Mouse (Mus musculus) kidney, postnatal 4 days (tissue): ENCODE data around the gene Olfr560.

ENCODE experiments used
- DNase-seq, 2 experiments: peaks; one replicate each; pipeline ENCODE4 v3.0.0; 2021; ENCODE audit warnings: mixed read lengths in 2 of 2

Olfr560 gene

DNA sequence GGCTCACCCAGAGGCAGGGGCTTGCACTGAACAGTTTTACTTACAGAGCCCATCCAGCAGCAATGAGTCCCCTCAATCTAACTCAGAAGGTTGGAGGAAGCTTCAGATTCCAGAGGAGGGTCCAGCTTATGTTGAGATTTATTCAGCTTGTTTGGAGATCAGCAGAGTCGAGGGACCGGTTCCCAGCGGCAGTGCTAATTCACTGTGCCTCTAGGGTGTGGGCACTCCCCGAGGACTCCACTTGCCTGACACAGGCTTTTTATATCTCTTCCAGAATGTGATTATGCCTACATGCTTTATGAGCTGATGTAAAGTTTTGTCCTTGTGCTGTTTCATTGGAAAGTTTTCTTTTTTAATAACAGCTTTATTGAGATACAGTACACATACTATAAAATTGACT is at the start of gene Olfr560, which contains the start of gene Olfr78:
TSS of gene Olfr560 (minus strand) at position 101 of the 400 bp plus-strand sequence.
TSS of gene Olfr78 (minus strand) at position 206 of the 400 bp plus-strand sequence.
- DNase-seq: no peak

DNA sequence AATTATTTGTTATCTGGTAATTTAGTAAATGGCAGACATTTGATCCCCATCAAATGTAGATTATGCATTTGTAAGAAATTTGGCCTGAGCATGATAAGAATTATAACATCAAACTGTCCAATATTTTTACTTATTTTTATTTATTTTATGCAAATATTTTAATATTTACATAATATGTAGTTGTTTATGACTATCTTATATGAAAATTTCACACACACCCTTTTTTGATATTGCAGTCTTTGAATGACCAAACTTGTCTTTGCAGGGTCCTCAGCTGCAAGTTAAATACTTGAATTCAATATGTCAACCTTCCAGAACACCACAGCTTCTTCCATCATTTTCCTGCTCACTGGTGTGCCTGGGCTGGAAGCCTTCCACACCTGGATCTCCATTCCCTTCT is 44.0 kb upstream of the Olfr560 start, which contains the start of gene Olfr564:
TSS of gene Olfr564 (plus strand) at position 301 of the 400 bp plus-strand sequence.
- no peak for DNase-seq

DNA sequence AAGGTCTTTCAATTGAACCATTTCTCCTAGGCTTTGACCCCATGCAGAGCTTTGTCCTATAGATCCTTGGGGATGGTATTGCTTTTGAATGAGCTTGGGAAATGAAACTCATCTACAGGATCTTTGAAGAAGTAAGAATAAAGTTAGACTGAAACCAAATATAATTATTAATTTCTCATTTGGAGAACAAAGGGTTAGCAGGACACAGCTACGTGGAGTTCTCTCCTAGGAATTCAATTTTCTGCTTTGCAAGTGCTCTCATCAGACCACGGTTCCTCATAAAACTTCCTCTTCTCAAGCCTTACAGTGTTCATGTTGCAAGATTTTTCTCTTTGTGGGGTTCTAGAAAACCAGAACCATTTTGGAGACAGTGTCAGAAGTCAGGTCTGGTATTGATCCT is 11.8 kb upstream of the Olfr560 start, which contains the start of gene Olfr561:
TSS of gene Olfr561 (plus strand) at position 301 of the 400 bp plus-strand sequence.
- DNase-seq: no peak

DNA sequence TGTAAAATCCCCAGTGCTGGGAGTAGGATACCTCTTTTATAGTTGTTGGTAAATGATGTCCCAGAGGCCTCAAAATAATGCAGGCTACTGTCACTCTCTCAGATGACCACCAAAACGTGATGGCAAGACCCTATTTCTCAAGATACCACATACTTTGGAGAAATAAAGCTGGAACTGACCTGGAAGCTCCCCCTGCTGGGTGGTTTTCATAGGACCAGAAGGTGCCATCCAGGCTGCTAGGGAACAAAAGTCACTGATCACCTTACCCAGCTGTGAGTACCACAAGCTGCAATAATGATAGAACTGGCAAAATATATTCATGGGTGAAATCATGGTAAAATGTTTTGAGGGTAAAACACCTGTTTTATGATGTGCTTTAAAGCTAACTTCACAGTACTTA is 7.1 kb downstream of the Olfr560 start:
- peak; percentile 12 to 17 for DNase-seq

DNA sequence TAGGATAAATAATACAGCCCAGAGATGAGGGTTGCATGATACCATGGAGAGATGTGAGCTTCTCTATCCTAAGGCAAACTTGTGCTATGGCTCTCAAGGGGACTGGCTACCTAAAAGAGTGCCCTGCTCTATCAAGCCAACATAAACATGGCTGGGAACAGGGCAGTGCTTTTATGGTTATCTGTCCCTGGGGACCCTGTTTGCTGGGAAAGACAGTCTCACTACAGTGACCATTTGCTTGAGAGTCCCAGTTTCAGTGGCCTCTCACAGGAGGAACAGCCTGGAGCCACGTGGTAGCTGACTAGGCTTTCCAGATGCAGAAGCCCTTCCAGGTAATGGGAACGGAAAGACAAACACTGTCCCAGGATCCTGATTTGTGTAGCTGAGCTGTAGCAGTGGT is 21.5 kb downstream of the Olfr560 start:
- no peak for DNase-seq

DNA sequence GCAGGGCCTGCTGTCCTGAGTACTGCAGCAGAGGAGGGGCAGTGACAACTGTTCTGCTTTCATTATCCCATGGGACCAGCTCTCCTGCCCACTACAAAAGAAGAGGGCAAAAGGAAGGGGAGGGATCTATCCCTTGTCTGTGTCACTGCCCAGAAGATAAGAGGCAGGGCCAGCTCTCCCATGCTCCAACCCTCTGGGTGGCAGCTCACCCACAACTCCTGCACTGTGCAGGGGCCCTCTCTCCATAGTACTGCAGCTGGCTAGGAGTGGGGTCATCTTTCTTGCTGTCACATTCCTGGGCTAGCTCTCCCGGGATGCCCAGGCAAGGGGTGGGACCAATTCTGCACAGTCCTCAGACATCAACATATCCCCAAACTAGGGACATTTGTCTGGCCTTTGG is 25.4 kb downstream of the Olfr560 start:
- DNase-seq: no peak

DNA sequence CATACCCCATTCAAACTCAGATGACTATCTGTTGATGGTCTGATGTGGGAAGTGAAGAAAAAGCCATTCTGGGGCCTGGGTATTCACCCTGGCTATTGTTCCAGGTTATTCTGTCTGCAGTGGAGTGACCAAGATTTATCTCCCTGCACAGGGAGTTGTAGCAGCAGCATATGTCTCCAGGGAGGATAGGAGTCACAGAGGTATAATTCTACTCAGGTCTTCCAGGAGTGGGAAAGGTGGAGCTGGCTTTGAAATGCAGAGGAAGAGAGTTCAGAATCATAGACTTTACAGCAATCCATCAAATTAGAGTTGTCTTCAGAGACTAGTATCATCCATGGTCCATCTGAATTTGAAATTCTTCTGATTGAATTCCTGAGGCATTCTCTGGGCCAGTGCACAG is 31.8 kb downstream of the Olfr560 start, which contains the start of gene Olfr559:
TSS of gene Olfr559 (minus strand) at position 101 of the 400 bp plus-strand sequence.
- no peak for DNase-seq

DNA sequence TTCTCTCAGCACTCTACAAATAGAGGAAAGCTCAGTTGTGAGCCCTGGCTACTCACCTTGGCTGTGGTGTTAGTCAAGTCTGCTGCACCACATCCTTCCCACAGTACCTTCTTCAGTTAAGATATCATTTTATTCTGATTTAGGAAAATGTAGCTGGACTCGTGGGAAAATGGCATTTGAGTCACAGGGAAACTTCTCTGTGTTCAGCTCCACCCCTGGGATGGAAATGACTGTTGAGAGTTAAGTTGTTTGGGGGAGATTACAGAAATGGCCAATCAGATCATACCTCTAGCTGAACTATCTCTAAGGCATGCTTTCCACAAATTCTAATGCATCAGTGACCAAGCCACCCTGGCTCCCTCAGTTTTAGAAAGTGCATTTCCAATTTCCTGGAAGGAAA is 40.2 kb downstream of the Olfr560 start, which contains the start of gene Olfr33:
TSS of gene Olfr33 (minus strand) at position 101 of the 400 bp plus-strand sequence.
- DNase-seq: no peak

DNA sequence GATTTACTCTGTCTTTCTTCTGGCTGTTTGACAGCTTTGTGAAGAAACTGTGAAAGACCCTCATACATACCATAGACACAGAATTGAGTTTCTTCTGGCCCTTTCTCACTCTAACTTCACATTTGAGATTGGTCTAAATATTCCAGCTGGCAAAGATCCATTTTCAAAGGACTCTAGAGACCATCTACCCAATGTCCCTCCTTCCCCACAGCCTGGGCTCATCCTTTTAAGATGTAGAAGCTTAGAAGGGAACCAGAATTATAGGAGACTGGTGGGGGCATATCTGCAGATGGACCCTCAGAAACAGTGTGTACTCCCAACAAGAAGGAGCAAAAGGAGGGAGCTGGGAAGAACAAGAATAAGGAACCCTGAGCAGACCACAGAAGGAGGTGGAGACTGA is 57.3 kb downstream of the Olfr560 start, which contains the start of gene Olfr558:
TSS of gene Olfr558 (plus strand) at position 301 of the 400 bp plus-strand sequence.
- no peak for DNase-seq
